Mouse (Mus musculus) midbrain, embryonic 12.5 days (tissue): ENCODE data around the gene Hmox1. TPM values are rescaled to one million over a fixed set of nuclear protein-coding genes. Genes with fewer than 3 reads are reported as not detected.

Source experiments
- ATAC-seq: fragments of 200-750 bp; cut with Nextera tagmentation; 2 replicates; pipeline ENCODE4 v1.8.0; 2017; ENCODE audit warnings: low read depth, moderate TSS enrichment, moderate library complexity; ENCODE audit not compliant: low FRiP score
- H3K27ac ChIP-seq: fragments of 300-500 bp; sonication (generic); replicated peaks from 2 replicates; pipeline ENCODE4 v1.5.1; 2016; ENCODE audit warnings: mild to moderate bottlenecking
- H3K27me3 ChIP-seq: fragments of 300-500 bp; sonication (generic); 2 replicates; pipeline ENCODE4 v1.6.1; 2016; ENCODE audit warnings: mild to moderate bottlenecking
- H3K36me3 ChIP-seq: fragments of 300-500 bp; sonication (generic); 2 replicates; pipeline ENCODE4 v1.6.1; 2016
- H3K4me1 ChIP-seq: fragments of 300-500 bp; sonication (generic); 2 replicates; pipeline ENCODE4 v1.6.1; 2016
- H3K4me2 ChIP-seq: fragments of 300-500 bp; sonication (generic); replicated peaks from 2 replicates; pipeline ENCODE4 v1.6.1; 2016; ENCODE audit warnings: mild to moderate bottlenecking, moderate library complexity
- H3K4me3 ChIP-seq: fragments of 300-500 bp; sonication (generic); 2 replicates; pipeline ENCODE4 v1.5.1; 2016; ENCODE audit warnings: mild to moderate bottlenecking
- H3K9ac ChIP-seq: fragments of 300-500 bp; sonication (generic); replicated peaks from 2 replicates; pipeline ENCODE4 v1.6.1; 2016; ENCODE audit warnings: mild to moderate bottlenecking, moderate library complexity
- H3K9me3 ChIP-seq: fragments of 300-500 bp; sonication (generic); 2 replicates; pipeline ENCODE4 v1.6.1; 2016; ENCODE audit warnings: mild to moderate bottlenecking
- WGBS: fragments of 180-500 bp; shearing (Covaris S2); methylation state at CpG from one replicate; pipeline ENCODE4 v1.1.7; 2016; 5-methylcytosine and 5-hydroxymethylcytosine counted together
- polyA plus RNA-seq: library from polyadenylated mRNA; unstranded; fragments of >200 nt; fragmentation: Nextera tagmentation; extraction: Ambion mirVana; gene quantifications from 2 replicates; pipeline ENCODE4 v1.2.1, GENCODE M21; 2016

The Hmox1 gene
- polyA plus RNA-seq, 1 experiment from 2014 or later, result 15.5 TPM

DNA sequence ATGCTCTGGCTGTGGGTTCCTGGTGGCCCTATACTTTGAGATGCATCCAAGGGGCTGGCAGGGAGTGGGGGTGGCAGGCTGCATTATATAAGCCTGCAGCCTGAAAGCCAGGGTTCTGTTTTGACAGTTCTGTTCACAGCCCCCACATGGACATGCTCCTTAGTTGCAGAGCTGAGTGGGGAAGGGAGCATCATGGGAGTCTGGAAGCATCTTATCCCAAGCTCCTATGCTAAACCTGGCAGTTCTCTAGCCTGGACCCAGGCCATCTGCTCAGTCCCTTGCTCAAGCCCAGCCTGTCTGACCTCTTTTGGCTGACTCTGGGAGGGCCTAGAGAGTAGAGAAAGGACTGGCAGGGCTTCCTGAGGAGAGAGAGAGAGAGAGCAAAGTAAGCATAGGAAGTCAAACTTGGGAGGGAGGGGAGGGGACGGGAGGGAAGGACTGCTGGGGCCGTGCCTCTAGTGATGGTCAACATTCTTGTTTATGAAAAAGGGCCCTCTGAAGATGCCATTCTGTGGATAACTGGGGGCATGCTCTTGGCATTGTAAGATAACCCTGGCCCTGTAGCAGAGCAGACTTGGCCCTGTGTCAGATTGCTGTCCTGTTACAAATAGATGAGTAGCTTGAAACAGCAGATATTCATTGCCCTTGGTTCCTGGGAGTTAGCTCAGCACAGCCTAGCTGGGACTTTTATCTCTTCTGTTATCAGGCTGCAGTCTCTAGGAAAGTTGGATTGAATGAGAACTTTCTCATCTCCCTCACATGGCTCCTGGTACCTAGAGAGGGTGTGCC is 41.4 kb downstream of the Hmox1 start:
- Histone ChIP-seq H3K36me3 (0 out of 2 replicates have a peak, but pooled peaks cover 5% of the 10 kb centered on the region), H3K4me2 (no peak overlapping the region), H3K27ac (no peak overlapping the region), H3K4me1 (peaks cover 5% of the 10 kb centered on the region; the same call in 1 of the 2 replicates), H3K9ac (no peak overlapping the region), H3K27me3 (no peaks in the 10 kb centered on the region), H3K9me3 (no peaks in the 10 kb centered on the region), H3K4me3 (no peak overlapping the region)
- WGBS, result 46% methylated on average over 2 of the region's 2 CpGs
- no peak for ATAC-seq

DNA sequence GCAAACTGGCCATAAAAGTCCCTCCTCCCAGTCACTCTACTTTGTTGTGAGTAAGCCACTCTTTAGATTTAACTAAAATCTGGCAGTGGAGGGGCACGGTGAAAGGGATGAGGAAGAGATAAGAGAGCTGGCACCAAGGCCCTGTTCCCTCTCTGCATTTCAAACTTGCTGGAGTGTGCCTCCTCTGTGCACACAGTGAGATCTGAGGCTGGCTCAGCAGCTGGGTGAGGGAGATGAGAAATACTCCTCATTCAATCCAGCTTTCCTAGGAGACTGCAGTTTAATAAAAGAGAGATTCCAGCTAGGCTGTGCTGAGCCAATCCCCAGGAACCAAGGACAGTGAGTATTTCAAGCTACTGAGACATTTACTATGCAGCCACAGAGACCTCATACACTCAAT is 42.3 kb downstream of the Hmox1 start:
- H3K9ac ChIP-seq, result no peak overlapping the region
- no peak overlapping the region for H3K4me2 ChIP-seq
- no peaks in the 10 kb centered on the region for H3K27me3 ChIP-seq
- 52% methylated on average over 1 of the region's 1 CpGs for WGBS
- H3K36me3 ChIP-seq, result no peaks in the 10 kb centered on the region
- H3K4me3 ChIP-seq, result no peak overlapping the region
- H3K4me1 ChIP-seq, result peaks cover 5% of the 10 kb centered on the region; the same call in 1 of the 2 replicates
- no peak for ATAC-seq
- no peaks in the 10 kb centered on the region for H3K9me3 ChIP-seq
- no peak overlapping the region for H3K27ac ChIP-seq

DNA sequence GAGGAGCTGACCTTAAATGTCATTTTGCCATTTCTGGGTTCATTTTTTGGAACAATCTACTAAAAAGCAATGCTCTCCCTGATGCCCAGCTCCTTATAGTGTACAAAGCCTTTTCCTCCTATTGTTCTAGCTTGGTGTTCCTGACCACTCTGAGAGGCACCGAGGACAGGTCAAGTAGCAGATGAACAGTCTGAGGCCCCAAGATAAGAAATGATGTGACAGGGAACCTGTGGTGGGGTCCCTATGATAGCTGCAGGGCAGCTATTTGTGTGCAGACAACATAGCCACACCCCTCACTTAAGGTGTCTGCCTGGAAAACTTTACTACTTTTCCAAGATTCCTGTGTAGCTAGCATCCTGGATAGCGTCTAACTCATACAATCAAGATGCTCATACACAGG is 42.8 kb downstream of the Hmox1 start:
- Histone ChIP-seq H3K4me3 (no peak overlapping the region), H3K4me1 (peaks cover 5% of the 10 kb centered on the region; the same call in 1 of the 2 replicates), H3K36me3 (no peaks in the 10 kb centered on the region), H3K27ac (no peak overlapping the region), H3K9ac (no peak overlapping the region), H3K27me3 (no peaks in the 10 kb centered on the region), H3K9me3 (no peaks in the 10 kb centered on the region), H3K4me2 (no peak overlapping the region)
- WGBS, result 81% methylated on average over 2 of the region's 2 CpGs
- no peak for ATAC-seq

DNA sequence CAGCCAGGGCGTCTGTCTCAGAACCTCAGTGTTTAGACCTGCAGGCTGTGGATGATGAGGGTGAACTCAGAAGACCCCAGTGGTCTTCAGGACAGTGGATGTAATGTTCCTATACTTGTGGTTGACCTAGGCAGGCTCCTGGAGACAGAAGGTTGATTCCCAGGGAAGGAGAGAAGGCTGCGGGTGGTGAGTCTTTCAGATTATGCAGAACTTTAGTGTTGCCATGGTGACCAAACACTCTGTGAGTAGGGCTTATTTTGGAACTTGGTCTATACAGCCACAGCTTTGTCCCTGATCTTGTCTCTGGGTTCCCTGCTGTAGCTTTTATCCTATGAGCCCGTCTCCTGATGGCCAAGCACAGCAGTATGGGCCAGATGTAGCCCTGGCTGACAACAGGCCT is 44.1 kb downstream of the Hmox1 start:
- H3K9ac ChIP-seq, result no peak overlapping the region
- no peaks in the 10 kb centered on the region for H3K27me3 ChIP-seq
- H3K27ac ChIP-seq, result no peak overlapping the region
- no peak overlapping the region for H3K4me2 ChIP-seq
- ATAC-seq, result peak; percentile 2; the same call in 1 of the 2 replicates
- no peaks in the 10 kb centered on the region for H3K36me3 ChIP-seq
- no peaks in the 10 kb centered on the region for H3K9me3 ChIP-seq
- no peak overlapping the region for H3K4me3 ChIP-seq
- H3K4me1 ChIP-seq, result peaks cover 5% of the 10 kb centered on the region; the same call in 1 of the 2 replicates
- WGBS, result 39% methylated on average over 3 of the region's 3 CpGs

Other genes starting within 250 kb of the Hmox1 start
- gene Isx, start 220.4 kb upstream of the Hmox1 start, polyA plus RNA-seq, result not detected in 2 replicates
- gene Hmgxb4, start 100.3 kb upstream of the Hmox1 start, polyA plus RNA-seq, result 41.8 and 47.9 TPM in 2 replicates
- gene Tom1, start 59.9 kb upstream of the Hmox1 start, polyA plus RNA-seq, result 25.6 and 26.5 TPM in 2 replicates
- 139 and 152 TPM in 2 replicates for gene Mcm5, start 15.9 kb downstream of the Hmox1 start, polyA plus RNA-seq
- 0.22 and 0.34 TPM in 2 replicates for gene Rasd2, start 120.3 kb downstream of the Hmox1 start, polyA plus RNA-seq